Mouse (Mus musculus): ENCODE data around the gene Btg3. TPM values are rescaled to one million over a fixed set of nuclear protein-coding genes. Genes with fewer than 3 reads are reported as not detected.
A peak's percentile ranks its signal among the peaks of the same experiment; 100 is the strongest.

Btg3 gene
- polyA plus RNA-seq, 2 experiments = 6.3 to 21.3 TPM

GRCm38 (mm10) chr16:78305606-78306100 is 71.3 kb downstream of the Btg3 start:
- Histone ChIP-seq H3K9me3 (ENCODE audit: control insufficient read depth, low read length) (no peaks in the 10 kb centered on the region), H3K4me2 (ENCODE audit: low read depth) (no peak overlapping the region), H3K27me3 (ENCODE audit: control insufficient read depth, insufficient read depth, low read length) (peaks cover 33% of the 10 kb centered on the region), H3K36me3 (replicated peaks; ENCODE audit: control insufficient read depth, insufficient read depth, low read depth) (no peaks in the 10 kb centered on the region), H3K4me3 (ENCODE audit: insufficient read depth in 1 of 2, low read depth in 2 of 2, low read length in 2 of 2) (no peak overlapping the region), H3K27ac (no peak overlapping the region), H3K9ac (replicated peaks) (no peak overlapping the region), H3K4me1 (replicated peaks; ENCODE audit: control insufficient read depth in 2 of 2, insufficient read depth in 2 of 2, low read length in 1 of 2) (peaks cover 0 to 10% of the 10 kb centered on the region in 2 experiments; a peak in 2 of 4 replicates)
- TF ChIP-seq EP300 (IDR thresholded peaks at IDR 0.05; ENCODE audit: low read depth) = no peak
- no peak for TF ChIP-seq CTCF (IDR thresholded peaks at IDR 0.05; ENCODE audit: low read depth)
- 59% methylated on average over 12 of the region's 12 CpGs for WGBS (ENCODE audit: insufficient replicate concordance)
- DNase-seq (ENCODE audit: low read depth in 3 of 3, low spot score in 3 of 3) = no peak
- ATAC-seq (ENCODE audit: insufficient read depth) = no peak

- H3K9ac ChIP-seq (replicated peaks) = no peak overlapping the region; the same call in 1 of the 2 replicates
- no peak for TF ChIP-seq EP300 (IDR thresholded peaks at IDR 0.05; ENCODE audit: low read depth)
- no peak for TF ChIP-seq CTCF (IDR thresholded peaks at IDR 0.05; ENCODE audit: low read depth)
- H3K36me3 ChIP-seq (replicated peaks; ENCODE audit: control insufficient read depth, insufficient read depth, low read depth) = no peaks in the 10 kb centered on the region
- peak overlapping the region; percentile 65 for H3K4me2 ChIP-seq (ENCODE audit: low read depth)
- H3K27me3 ChIP-seq (ENCODE audit: control insufficient read depth, insufficient read depth, low read length) = peaks cover 33% of the 10 kb centered on the region
- H3K4me1 ChIP-seq (replicated peaks; ENCODE audit: control insufficient read depth in 2 of 2, insufficient read depth in 2 of 2, low read length in 1 of 2) = peaks cover 0 to 7% of the 10 kb centered on the region in 2 experiments; a peak in 2 of 4 replicates
- H3K27ac ChIP-seq = no peak overlapping the region
- peak overlapping the region; percentile 59 to 70 for H3K4me3 ChIP-seq (ENCODE audit: insufficient read depth in 1 of 2, low read depth in 2 of 2, low read length in 2 of 2)
- no peak for DNase-seq (ENCODE audit: low read depth in 3 of 3, low spot score in 3 of 3)
- H3K9me3 ChIP-seq (ENCODE audit: control insufficient read depth, low read length) = no peaks in the 10 kb centered on the region
- 10% methylated on average over 10 of the region's 10 CpGs for WGBS (ENCODE audit: insufficient replicate concordance)
- ATAC-seq (ENCODE audit: insufficient read depth) = no peak
Observed at GRCm38 (mm10) chr16:78302678-78303050, 74.3 kb downstream of the Btg3 start.

- peak overlapping the region; percentile 53 for H3K9ac ChIP-seq (replicated peaks)
- peaks cover 33% of the 10 kb centered on the region for H3K27me3 ChIP-seq (ENCODE audit: control insufficient read depth, insufficient read depth, low read length)
- H3K4me3 ChIP-seq (ENCODE audit: insufficient read depth in 1 of 2, low read depth in 2 of 2, low read length in 2 of 2) = peak overlapping the region; percentile 59 to 70
- H3K36me3 ChIP-seq (replicated peaks; ENCODE audit: control insufficient read depth, insufficient read depth, low read depth) = no peaks in the 10 kb centered on the region
- peaks cover 0 to 7% of the 10 kb centered on the region in 2 experiments; a peak in 2 of 4 replicates for H3K4me1 ChIP-seq (replicated peaks; ENCODE audit: control insufficient read depth in 2 of 2, insufficient read depth in 2 of 2, low read length in 1 of 2)
- TF ChIP-seq CTCF (IDR thresholded peaks at IDR 0.05; ENCODE audit: low read depth) (no peak), EP300 (IDR thresholded peaks at IDR 0.05; ENCODE audit: low read depth) (no peak)
- no peaks in the 10 kb centered on the region for H3K9me3 ChIP-seq (ENCODE audit: control insufficient read depth, low read length)
- peak overlapping the region; percentile 65 for H3K4me2 ChIP-seq (ENCODE audit: low read depth)
- ATAC-seq (ENCODE audit: insufficient read depth) (peak; percentile 31), DNase-seq (ENCODE audit: low read depth in 3 of 3, low spot score in 3 of 3) (no peak)
- under 1% methylated on average over 64 of the region's 65 CpGs for WGBS (ENCODE audit: insufficient replicate concordance)
- H3K27ac ChIP-seq = no peak overlapping the region
Observed at GRCm38 (mm10) chr16:78301831-78302677, 74.9 kb downstream of the Btg3 start.

- DNase-seq (ENCODE audit: low read depth in 3 of 3, low spot score in 3 of 3) = no peak
- ATAC-seq (ENCODE audit: insufficient read depth) = peak; percentile 78
- H3K4me1 ChIP-seq (replicated peaks; ENCODE audit: control insufficient read depth in 2 of 2, insufficient read depth in 2 of 2, low read length in 1 of 2) = peaks cover 0 to 7% of the 10 kb centered on the region in 2 experiments; a peak in 2 of 4 replicates
- peak within 1 kb of the TSS; percentile 53 for H3K9ac ChIP-seq (replicated peaks)
- no peaks in the 10 kb centered on the region for H3K36me3 ChIP-seq (replicated peaks; ENCODE audit: control insufficient read depth, insufficient read depth, low read depth)
- under 1% methylated on average over 31 of the region's 34 CpGs for WGBS (ENCODE audit: insufficient replicate concordance)
- TF ChIP-seq CTCF (IDR thresholded peaks at IDR 0.05; ENCODE audit: low read depth) = no peak
- TF ChIP-seq EP300 (IDR thresholded peaks at IDR 0.05; ENCODE audit: low read depth) = no peak
- H3K4me2 ChIP-seq (ENCODE audit: low read depth) = peak within 1 kb of the TSS; percentile 65
- H3K9me3 ChIP-seq (ENCODE audit: control insufficient read depth, low read length) = no peaks in the 10 kb centered on the region
- H3K4me3 ChIP-seq (ENCODE audit: insufficient read depth in 1 of 2, low read depth in 2 of 2, low read length in 2 of 2) = peak within 1 kb of the TSS; percentile 59 to 70
- no peak within 1 kb of the TSS for H3K27ac ChIP-seq
- peaks cover 33% of the 10 kb centered on the region for H3K27me3 ChIP-seq (ENCODE audit: control insufficient read depth, insufficient read depth, low read length)
Observed at GRCm38 (mm10) chr16:78301183-78301830, 75.7 kb downstream of the Btg3 start, which contains the start of gene Cxadr. Gene Cxadr, plus strand, starts transcription at chr16:78301489.

- ATAC-seq (ENCODE audit: insufficient read depth) = no peak
- Histone ChIP-seq H3K27me3 (ENCODE audit: control insufficient read depth, insufficient read depth, low read length) (peaks cover 3% of the 10 kb centered on the region), H3K36me3 (replicated peaks; ENCODE audit: control insufficient read depth, insufficient read depth, low read depth) (no peaks in the 10 kb centered on the region), H3K9me3 (ENCODE audit: control insufficient read depth, low read length) (no peaks in the 10 kb centered on the region), H3K4me3 (ENCODE audit: insufficient read depth in 1 of 2, low read depth in 2 of 2, low read length in 2 of 2) (no peak overlapping the region), H3K4me2 (ENCODE audit: low read depth) (no peak overlapping the region), H3K9ac (replicated peaks) (no peak overlapping the region), H3K27ac (no peak overlapping the region), H3K4me1 (replicated peaks; ENCODE audit: control insufficient read depth in 2 of 2, insufficient read depth in 2 of 2, low read length in 1 of 2) (peaks cover 0 to 3% of the 10 kb centered on the region in 2 experiments; a peak in 2 of 4 replicates)
- 55% methylated on average over 9 of the region's 9 CpGs for WGBS (ENCODE audit: insufficient replicate concordance)
- DNase-seq (ENCODE audit: low read depth in 3 of 3, low spot score in 3 of 3) = no peak
- TF ChIP-seq CTCF (IDR thresholded peaks at IDR 0.05; ENCODE audit: low read depth) = no peak
Observed at GRCm38 (mm10) chr16:78296114-78296513, 80.9 kb downstream of the Btg3 start.
